Comparison of ENCODE assay signal across 9 mouse cellular contexts in the genomic region with DNA sequence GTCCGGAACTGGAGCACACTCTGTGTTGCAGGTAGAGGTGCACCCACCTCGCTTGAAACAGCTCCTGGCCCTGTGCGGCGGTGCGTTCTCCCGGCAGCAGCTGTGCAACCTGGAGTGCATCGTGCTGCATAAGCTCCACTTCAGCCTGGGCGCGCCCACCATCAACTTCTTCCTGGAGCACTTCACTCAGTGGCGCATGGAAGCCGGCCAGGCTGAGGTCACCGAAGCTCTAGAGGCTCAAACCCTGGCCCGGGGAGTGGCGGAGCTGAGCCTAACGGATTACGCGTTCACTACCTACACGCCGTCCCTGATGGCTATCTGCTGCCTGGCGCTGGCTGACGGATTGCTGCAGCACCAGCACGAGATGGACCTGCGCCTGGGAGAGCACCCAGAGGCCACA. TPM values are rescaled to one million over a fixed set of nuclear protein-coding genes. Genes with fewer than 3 reads are reported as not detected.
DNase-seq lines count a peak whose midpoint lies in the region; ATAC-seq lines count a peak whose summit lies in the region.
"Had no signal": no experiment of that assay in that cellular context is flagged by ENCODE, and none has a peak within 500 bp of the region (broad histone marks: within the 10 kb centered on the region; RNA-seq: fewer than 3 reads in every experiment).

No protein-coding gene starts in this region.

- H3K4me2 ChIP-seq in limb, embryonic 15.5 days = peak overlapping the region; percentile 100
- 0 out of 2 replicates have a peak overlapping the region, but pooled peaks have one; percentile 10 for H3K4me2 ChIP-seq in stomach, embryonic 14.5 days (replicated peaks; ENCODE audit: low read depth, low read length)

- no peak overlapping the region for H3K27ac ChIP-seq in limb, embryonic 15.5 days
- no peak overlapping the region for H3K27ac ChIP-seq in stomach, embryonic 14.5 days (ENCODE audit: low read length)

- WGBS in limb, embryonic 15.5 days = 1% methylated on average over 23 of the region's 23 CpGs
- WGBS in stomach, embryonic 14.5 days = under 1% methylated on average over 23 of the region's 23 CpGs

- peak; percentile 68 to 75 for DNase-seq in lung, adult 18-20 months
- no peak for DNase-seq in lung, postnatal 25 days (ENCODE audit: low spot score)
- DNase-seq in fat pad, adult 2 months (ENCODE audit: extremely low read depth, low read depth, low spot score) = peak; percentile 7
- DNase-seq in spleen, adult 18-20 months = no peak
- DNase-seq in left cerebral cortex, adult 9 months (ENCODE audit: low spot score in 2 of 2) = no peak

- peaks cover 87% of the 10 kb centered on the region for H3K27me3 ChIP-seq in limb, embryonic 15.5 days
- H3K27me3 ChIP-seq in stomach, embryonic 14.5 days (ENCODE audit: control insufficient read depth, insufficient read depth, low read length) = peaks cover 54% of the 10 kb centered on the region

- H3K4me1 ChIP-seq in limb, embryonic 15.5 days = peaks cover 51% of the 10 kb centered on the region
- peaks cover 27% of the 10 kb centered on the region; the same call in 1 of the 2 replicates for H3K4me1 ChIP-seq in stomach, embryonic 14.5 days (ENCODE audit: control insufficient read depth, insufficient read depth, low read length)

- peak overlapping the region; percentile 56; the same call in 1 of the 2 replicates for H3K4me3 ChIP-seq in limb, embryonic 15.5 days
- peak overlapping the region; percentile 3; the same call in 1 of the 2 replicates for H3K4me3 ChIP-seq in stomach, embryonic 14.5 days (ENCODE audit: low read depth, low read length)

- no peak overlapping the region for H3K9ac ChIP-seq in limb, embryonic 15.5 days
- no peak overlapping the region for H3K9ac ChIP-seq in stomach, embryonic 14.5 days (replicated peaks; ENCODE audit: low read depth, low read length)

- H3K36me3 ChIP-seq in limb, embryonic 15.5 days = no peaks in the 10 kb centered on the region
- no peaks in the 10 kb centered on the region for H3K36me3 ChIP-seq in stomach, embryonic 14.5 days (ENCODE audit: control insufficient read depth, insufficient read depth, low read length)

- no peaks in the 10 kb centered on the region for H3K9me3 ChIP-seq in limb, embryonic 15.5 days
- no peaks in the 10 kb centered on the region for H3K9me3 ChIP-seq in stomach, embryonic 14.5 days (ENCODE audit: control insufficient read depth, low read depth, low read length)

- no peak for ATAC-seq in limb, embryonic 15.5 days (ENCODE audit: insufficient number of reproducible peaks, low FRiP score, low TSS enrichment, low read depth)
- ATAC-seq in stomach, embryonic 14.5 days (ENCODE audit: insufficient number of reproducible peaks, insufficient read depth, low FRiP score, low read depth) = no peak

RNA-seq across cellular contexts. Expression of gene Ccno, which starts 1.9 kb away (rescaled TPM):
- 0.32 and 0.37 TPM in 2 replicates for polyA plus RNA-seq in limb, embryonic 15.5 days (2015; fragmentation: Nextera tagmentation; extraction: Ambion mirVana)
- polyA plus RNA-seq in stomach, embryonic 14.5 days (2014; fragmentation: Nextera tagmentation; extraction: Ambion mirVana) = 0.35 and 0.67 TPM in 2 replicates

RNA-seq across cellular contexts. Expression of gene Mcidas, which starts 4.1 kb away (rescaled TPM):
- not detected in 2 replicates for polyA plus RNA-seq in limb, embryonic 15.5 days (2015; fragmentation: Nextera tagmentation; extraction: Ambion mirVana)
- 0.17 TPM in 2 replicates for polyA plus RNA-seq in stomach, embryonic 14.5 days (2014; fragmentation: Nextera tagmentation; extraction: Ambion mirVana)
- polyA plus RNA-seq: large intestine, adult 2 months; spleen, adult 2 months had no signal

RNA-seq across cellular contexts. Expression of gene Cdc20b, which starts 45.4 kb away (rescaled TPM):
- polyA plus RNA-seq in limb, embryonic 15.5 days (2015; fragmentation: Nextera tagmentation; extraction: Ambion mirVana) = not detected in 2 replicates
- polyA plus RNA-seq in stomach, embryonic 14.5 days (2014; fragmentation: Nextera tagmentation; extraction: Ambion mirVana) = not detected in 2 replicates

RNA-seq across cellular contexts. Expression of gene Gpx8, which starts 56.7 kb away (rescaled TPM):
- 220 and 224 TPM in 2 replicates for polyA plus RNA-seq in limb, embryonic 15.5 days (2015; fragmentation: Nextera tagmentation; extraction: Ambion mirVana)
- 164 and 166 TPM in 2 replicates for polyA plus RNA-seq in stomach, embryonic 14.5 days (2014; fragmentation: Nextera tagmentation; extraction: Ambion mirVana)

Comparison
In these comparisons a context has a peak if more than half of its experiments do, and no peak if none do; other contexts are left out.
1. DNase-seq: peak in lung, adult 18-20 months (2 of 2) and fat pad, adult 2 months (single experiment); none in lung, postnatal 25 days (single experiment), spleen, adult 18-20 months (0 of 2) and left cerebral cortex, adult 9 months (0 of 2).